Mouse (Mus musculus) neural tube, embryonic 11.5 days (tissue): ENCODE measurements at regions not wholly inside any gene's neighbourhood (a gene's known extent, or its start where the extent isn't known, plus 50 kb on each side); places are given as distances from the start of the nearest gene placed in this dataset.
A peak's percentile ranks its signal among the peaks of the same experiment; 100 is the strongest.

Source experiments
- ATAC-seq: fragments of 200-750 bp; cut with Nextera tagmentation; 2 replicates; pipeline ENCODE4 v1.8.0; 2017; ENCODE audit warnings: moderate number of reproducible peaks, mild to moderate bottlenecking, moderate TSS enrichment, moderate library complexity; ENCODE audit not compliant: insufficient read depth, low FRiP score, low TSS enrichment
- DNase-seq: peaks from one replicate; pipeline ENCODE4 v3.0.0-alpha.2; 2015; ENCODE audit warnings: low spot score
- H3K27ac ChIP-seq: fragments of 300-500 bp; sonication (generic); 2 replicates; pipeline ENCODE4 v1.5.1; 2014; ENCODE audit warnings: low read depth, mild to moderate bottlenecking, low read length
- H3K27me3 ChIP-seq: fragments of 300-500 bp; sonication (generic); 2 replicates; pipeline ENCODE4 v1.6.1; 2014; ENCODE audit warnings: mild to moderate bottlenecking, low read length, mixed read lengths; ENCODE audit not compliant: control insufficient read depth, insufficient read depth
- H3K36me3 ChIP-seq: fragments of 300-500 bp; sonication (generic); 2 replicates; pipeline ENCODE4 v1.6.1; 2014; ENCODE audit warnings: mild to moderate bottlenecking, low read length, moderate library complexity, mixed read lengths; ENCODE audit not compliant: control insufficient read depth, insufficient read depth
- H3K4me1 ChIP-seq: fragments of 300-500 bp; sonication (generic); 2 replicates; pipeline ENCODE4 v1.6.1; 2014; ENCODE audit warnings: low read length, mixed read lengths; ENCODE audit not compliant: control insufficient read depth, insufficient read depth
- H3K4me2 ChIP-seq: fragments of 300-500 bp; sonication (generic); 2 replicates; pipeline ENCODE4 v1.6.1; 2014; ENCODE audit warnings: low read depth, mild to moderate bottlenecking, moderate library complexity
- H3K4me3 ChIP-seq: fragments of 300-500 bp; sonication (generic); 2 replicates; pipeline ENCODE4 v1.5.1; 2014; ENCODE audit warnings: low read depth, low read length
- H3K9ac ChIP-seq: fragments of 300-500 bp; sonication (generic); 2 replicates; pipeline ENCODE4 v1.6.1; 2014; ENCODE audit warnings: mild to moderate bottlenecking, low read length
- H3K9me3 ChIP-seq: fragments of 300-500 bp; sonication (generic); 2 replicates; pipeline ENCODE4 v1.6.1; 2016; ENCODE audit warnings: low read length; ENCODE audit not compliant: control insufficient read depth
- WGBS: fragments of 180-500 bp; shearing (Covaris S2); extraction: QIAGEN DNeasy Blood & Tissue Kit; methylation state at CpG from one replicate; pipeline ENCODE4 v1.1.7; 2014; 5-methylcytosine and 5-hydroxymethylcytosine counted together

GRCm38 (mm10) chr13:69343806-69344205, 189.7 kb upstream of the Nsun2 start:
- Histone ChIP-seq H3K9me3 (no peaks in the 10 kb centered on the region), H3K36me3 (no peaks in the 10 kb centered on the region), H3K4me1 (no peaks in the 10 kb centered on the region), H3K27ac (no peak overlapping the region), H3K9ac (no peak overlapping the region), H3K4me3 (no peak overlapping the region), H3K27me3 (no peaks in the 10 kb centered on the region), H3K4me2 (no peak overlapping the region)
- ATAC-seq = no peak
- no peak for DNase-seq

DNA sequence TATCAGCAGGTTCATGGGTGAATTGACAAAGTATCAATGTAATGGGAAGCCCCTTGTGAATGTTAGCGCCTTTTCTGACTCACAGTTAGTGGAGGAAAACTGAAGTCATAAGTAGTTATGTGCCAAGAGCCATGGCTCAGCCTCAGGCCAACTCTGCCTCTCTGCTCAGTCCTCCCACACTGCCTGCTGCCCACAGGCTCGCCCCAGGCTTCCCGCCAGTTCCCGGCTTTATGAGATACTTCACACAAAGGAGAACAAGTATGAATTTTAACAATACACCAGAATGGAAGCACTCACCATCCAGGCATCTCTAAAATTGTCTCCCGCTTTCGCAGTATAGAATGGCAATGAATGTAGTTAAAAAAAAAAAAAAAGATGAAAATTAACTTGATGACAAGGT, 176.1 kb upstream of the Nsun2 start:
- no peak for DNase-seq
- Histone ChIP-seq H3K4me1 (no peaks in the 10 kb centered on the region), H3K4me3 (no peak overlapping the region), H3K9ac (no peak overlapping the region), H3K36me3 (no peaks in the 10 kb centered on the region), H3K9me3 (no peaks in the 10 kb centered on the region), H3K27me3 (no peaks in the 10 kb centered on the region), H3K27ac (no peak overlapping the region), H3K4me2 (no peak overlapping the region)
- WGBS = 90% methylated on average over 6 of the region's 6 CpGs
- no peak for ATAC-seq

DNA sequence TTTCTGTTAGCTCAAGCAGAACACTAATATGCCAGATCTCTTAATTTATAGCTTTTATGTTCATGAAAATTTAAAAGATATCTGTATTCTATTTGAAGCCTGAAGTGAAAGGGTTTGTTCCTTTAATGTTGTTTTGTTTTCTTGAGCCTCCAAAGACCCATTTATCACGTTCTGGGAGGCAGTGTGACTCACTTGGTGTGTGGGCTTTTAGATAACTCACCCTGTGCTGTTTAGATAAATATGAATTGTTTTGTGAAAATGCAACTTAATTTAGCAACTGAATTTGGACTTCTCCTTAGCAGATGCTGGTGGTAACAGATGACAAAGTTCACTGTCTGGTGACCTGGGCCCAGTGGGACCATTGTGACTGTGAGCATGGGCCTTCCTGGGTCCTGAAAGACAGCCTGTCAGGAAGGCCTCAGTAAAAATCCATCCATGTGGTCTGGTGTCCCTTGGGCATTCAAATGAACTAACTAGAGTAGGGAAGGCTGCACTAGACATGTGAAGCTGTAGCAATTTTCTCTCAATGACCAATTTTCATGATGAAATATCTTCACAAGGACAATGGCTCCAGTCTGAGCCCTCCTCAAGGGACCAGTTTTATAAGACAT, 167.6 kb upstream of the Nsun2 start:
- Histone ChIP-seq H3K36me3 (no peaks in the 10 kb centered on the region), H3K4me1 (no peaks in the 10 kb centered on the region), H3K9me3 (peaks cover 2% of the 10 kb centered on the region; the same call in 1 of the 2 replicates), H3K9ac (no peak overlapping the region), H3K27me3 (no peaks in the 10 kb centered on the region), H3K27ac (no peak overlapping the region), H3K4me3 (no peak overlapping the region), H3K4me2 (no peak overlapping the region)
- 53% methylated on average over 1 of the region's 1 CpGs for WGBS
- ATAC-seq (0 out of 2 replicates have a peak, but pooled peaks have one; percentile 50), DNase-seq (peak; percentile 19)

DNA sequence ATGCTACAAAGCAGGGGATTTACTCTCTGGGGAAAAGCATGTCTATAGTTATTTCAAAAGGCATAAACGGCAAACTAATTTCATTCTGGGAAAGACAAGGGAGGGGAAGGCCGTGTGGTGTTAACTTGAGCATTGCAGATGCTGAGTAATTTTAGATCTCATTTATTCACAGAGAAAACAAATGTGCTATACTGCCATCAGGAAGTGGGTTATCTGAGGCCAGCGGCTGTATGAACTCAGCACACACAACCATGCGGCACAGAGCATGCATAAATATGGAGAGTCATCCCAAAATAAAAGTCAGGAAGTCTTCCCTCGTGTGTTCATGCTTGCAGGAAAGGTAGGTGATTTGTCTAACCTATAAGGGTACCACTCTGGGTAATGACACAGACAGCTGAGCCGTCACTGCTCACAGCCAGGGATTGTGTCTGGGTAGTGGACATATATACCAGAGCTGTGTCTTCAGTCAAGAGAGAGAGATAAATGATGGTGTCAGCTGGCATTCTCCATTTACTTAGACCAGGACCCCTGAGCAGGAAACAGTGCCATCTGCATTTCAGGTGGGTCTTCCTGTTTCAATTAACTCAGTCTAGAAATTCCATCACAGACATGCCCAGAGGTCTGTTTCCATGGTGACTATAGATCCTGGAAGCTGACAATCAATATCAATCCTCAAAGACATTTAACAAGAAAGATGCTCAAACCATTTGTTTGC, 160.3 kb upstream of the Nsun2 start:
- Histone ChIP-seq H3K27me3 (no peaks in the 10 kb centered on the region), H3K27ac (no peak overlapping the region), H3K9me3 (peaks cover 1% of the 10 kb centered on the region; the same call in 1 of the 2 replicates), H3K36me3 (no peaks in the 10 kb centered on the region), H3K4me2 (no peak overlapping the region), H3K9ac (no peak overlapping the region), H3K4me3 (no peak overlapping the region), H3K4me1 (no peaks in the 10 kb centered on the region)
- ATAC-seq = no peak
- DNase-seq = no peak
- WGBS = 79% methylated on average over 6 of the region's 6 CpGs

GRCm38 (mm10) chr13:69373816-69374142, 159.8 kb upstream of the Nsun2 start:
- ATAC-seq = no peak
- H3K36me3 ChIP-seq = no peaks in the 10 kb centered on the region
- no peak overlapping the region for H3K4me2 ChIP-seq
- no peak overlapping the region for H3K9ac ChIP-seq
- no peak overlapping the region for H3K27ac ChIP-seq
- H3K4me1 ChIP-seq = no peaks in the 10 kb centered on the region
- no peak overlapping the region for H3K4me3 ChIP-seq
- H3K27me3 ChIP-seq = no peaks in the 10 kb centered on the region
- H3K9me3 ChIP-seq = no peaks in the 10 kb centered on the region
- 87% methylated on average over 1 of the region's 1 CpGs for WGBS
- no peak for DNase-seq

DNA sequence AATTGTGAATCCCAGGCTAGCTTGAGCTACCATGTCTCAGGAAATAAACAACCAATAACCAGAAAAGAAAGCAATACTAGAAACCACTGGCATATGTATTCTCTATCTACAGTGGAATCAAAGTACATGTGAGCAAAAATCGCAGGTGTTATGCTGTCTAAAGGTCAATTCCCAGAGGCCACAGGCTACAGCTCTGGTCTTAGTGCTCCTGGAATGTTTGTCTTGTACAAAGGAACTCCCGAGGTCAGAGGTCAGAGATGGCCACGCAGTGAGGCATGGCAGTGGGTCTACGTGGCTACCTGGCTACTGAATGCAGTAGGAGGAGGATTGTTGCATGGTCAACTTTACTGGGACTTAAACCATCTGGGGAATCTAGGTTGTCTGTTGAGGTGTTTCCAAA, 153.1 kb upstream of the Nsun2 start:
- Histone ChIP-seq H3K9ac (no peak overlapping the region), H3K9me3 (no peaks in the 10 kb centered on the region), H3K27ac (no peak overlapping the region), H3K36me3 (no peaks in the 10 kb centered on the region), H3K4me3 (no peak overlapping the region), H3K4me2 (no peak overlapping the region), H3K27me3 (no peaks in the 10 kb centered on the region), H3K4me1 (no peaks in the 10 kb centered on the region)
- WGBS = 75% methylated on average over 4 of the region's 4 CpGs
- ATAC-seq (no peak), DNase-seq (no peak)

DNA sequence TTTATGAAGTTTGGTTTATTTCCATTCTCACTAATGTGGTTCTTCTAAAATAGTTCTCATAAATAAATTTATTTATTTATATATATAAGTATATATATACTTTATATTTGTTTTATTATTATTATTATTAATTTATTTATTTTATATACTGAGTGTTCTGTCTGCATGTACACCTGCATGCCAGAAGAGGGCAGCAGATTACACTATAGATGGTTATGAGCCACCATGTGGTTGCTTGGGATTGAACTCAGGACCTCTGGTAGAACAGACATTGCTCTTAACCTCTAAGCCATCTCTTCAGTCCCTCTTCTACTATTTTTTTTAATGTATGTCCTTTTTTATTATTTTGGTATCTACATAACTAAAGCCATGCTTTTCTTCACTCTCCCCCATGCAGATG, 148.8 kb upstream of the Nsun2 start:
- H3K36me3 ChIP-seq = no peaks in the 10 kb centered on the region
- no peak for DNase-seq
- H3K27me3 ChIP-seq = no peaks in the 10 kb centered on the region
- no peak for ATAC-seq
- no peak overlapping the region for H3K4me2 ChIP-seq
- no peak overlapping the region for H3K27ac ChIP-seq
- no peaks in the 10 kb centered on the region for H3K9me3 ChIP-seq
- no peak overlapping the region for H3K9ac ChIP-seq
- H3K4me3 ChIP-seq = no peak overlapping the region
- no peaks in the 10 kb centered on the region for H3K4me1 ChIP-seq

DNA sequence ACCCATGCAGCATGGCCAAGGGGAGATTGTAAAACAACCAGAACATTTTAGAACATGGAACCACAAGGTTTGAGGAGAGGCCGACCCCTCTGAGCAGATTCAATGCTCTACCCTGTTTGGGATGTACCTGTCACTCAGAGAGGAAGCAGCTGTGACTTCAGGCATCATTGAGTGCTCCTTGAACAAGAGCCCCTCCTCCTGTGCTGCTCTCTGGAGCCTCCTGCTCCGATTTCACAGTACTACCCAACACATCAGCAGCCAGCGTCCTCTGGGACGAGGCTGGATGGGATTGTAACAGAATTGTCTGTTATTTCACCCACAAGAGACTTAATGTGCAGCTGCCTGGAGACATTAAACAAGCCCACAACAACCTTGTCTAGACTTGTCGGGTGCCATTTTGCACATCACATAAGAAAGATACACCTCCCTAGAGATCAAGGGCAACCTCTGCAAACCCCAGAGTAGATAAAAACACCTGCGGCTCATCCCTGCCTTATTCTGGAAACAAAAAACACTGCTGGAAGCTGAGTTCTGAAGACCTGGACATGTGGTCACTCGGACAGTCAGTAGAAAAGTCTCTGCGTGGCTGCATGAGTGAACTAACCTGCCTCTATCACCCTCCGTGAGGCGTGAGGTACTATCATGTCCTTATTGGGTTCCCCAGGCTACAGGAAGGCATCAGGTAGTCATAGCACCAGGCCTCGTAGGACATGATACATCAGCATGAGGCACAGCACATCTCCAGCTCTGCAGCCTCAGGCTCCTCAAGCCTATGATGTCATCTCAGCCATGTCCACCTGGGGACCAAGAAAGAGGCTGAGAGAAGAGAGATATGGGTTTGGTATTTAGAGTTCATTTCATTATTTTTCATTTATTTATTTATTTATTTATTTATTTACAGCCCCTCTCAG, 140.4 kb upstream of the Nsun2 start:
- no peaks in the 10 kb centered on the region for H3K27me3 ChIP-seq
- H3K9me3 ChIP-seq = no peaks in the 10 kb centered on the region
- H3K4me1 ChIP-seq = no peaks in the 10 kb centered on the region
- no peak for DNase-seq
- WGBS = 87% methylated on average over 11 of the region's 11 CpGs
- H3K9ac ChIP-seq = no peak overlapping the region
- H3K4me2 ChIP-seq = no peak overlapping the region
- no peaks in the 10 kb centered on the region; the same call in 1 of the 2 replicates for H3K36me3 ChIP-seq
- ATAC-seq = no peak
- no peak overlapping the region for H3K4me3 ChIP-seq
- H3K27ac ChIP-seq = no peak overlapping the region
